Mouse (Mus musculus) heart, embryonic 15.5 days (tissue): ENCODE results near the gene Sipa1l2. TPM values are rescaled to one million over a fixed set of nuclear protein-coding genes. Genes with fewer than 3 reads are reported as not detected.

Experiments
- ATAC-seq: fragments of 200-750 bp; cut with Nextera tagmentation; replicated peaks from 2 replicates; pipeline ENCODE4 v1.8.0; 2017; ENCODE audit warnings: low read depth, moderate TSS enrichment; ENCODE audit not compliant: insufficient number of reproducible peaks, insufficient read depth, low FRiP score
- H3K27ac ChIP-seq: fragments of 300-500 bp; sonication (generic); 2 replicates; pipeline ENCODE4 v1.5.1; 2015; ENCODE audit warnings: mild to moderate bottlenecking, inconsistent platforms
- H3K27me3 ChIP-seq: fragments of 300-500 bp; sonication (generic); 2 replicates; pipeline ENCODE4 v1.6.1; 2015; ENCODE audit warnings: inconsistent platforms
- H3K36me3 ChIP-seq: fragments of 300-500 bp; sonication (generic); 2 replicates; pipeline ENCODE4 v1.6.1; 2015; ENCODE audit warnings: mild to moderate bottlenecking, inconsistent platforms
- H3K4me1 ChIP-seq: fragments of 300-500 bp; sonication (generic); replicated peaks from 2 replicates; pipeline ENCODE4 v1.6.1; 2015; ENCODE audit warnings: inconsistent platforms
- H3K4me2 ChIP-seq: fragments of 300-500 bp; sonication (generic); 2 replicates; pipeline ENCODE4 v1.6.1; 2015; ENCODE audit warnings: inconsistent platforms, mild to moderate bottlenecking, moderate library complexity
- H3K4me3 ChIP-seq: fragments of 300-500 bp; sonication (generic); 2 replicates; pipeline ENCODE4 v1.5.1; 2015; ENCODE audit warnings: mild to moderate bottlenecking, inconsistent platforms
- H3K9ac ChIP-seq: fragments of 300-500 bp; sonication (generic); 2 replicates; pipeline ENCODE4 v1.6.1; 2015; ENCODE audit warnings: mild to moderate bottlenecking, inconsistent platforms
- H3K9me3 ChIP-seq: fragments of 300-500 bp; sonication (generic); replicated peaks from 2 replicates; pipeline ENCODE4 v1.6.1; 2016; ENCODE audit warnings: inconsistent platforms
- WGBS: fragments of 180-500 bp; shearing (Covaris S2); methylation state at CpG from one replicate; pipeline ENCODE4 v1.1.7; 2015; ENCODE audit warnings: mixed read lengths; 5-methylcytosine and 5-hydroxymethylcytosine counted together
- polyA plus RNA-seq: library from polyadenylated mRNA; unstranded; fragments of >200 nt; fragmentation: Nextera tagmentation; extraction: Ambion mirVana; gene quantifications from 2 replicates; pipeline ENCODE4 v1.2.1, GENCODE M21; 2015

The Sipa1l2 gene
- polyA plus RNA-seq, 1 experiment from 2014 or later: 20.6 TPM

- 0 out of 2 replicates have a peak overlapping the region, but pooled peaks have one; percentile 5 for H3K27ac ChIP-seq
- H3K4me1 ChIP-seq: peaks cover 51% of the 10 kb centered on the region
- no peak overlapping the region for H3K4me2 ChIP-seq
- no peaks in the 10 kb centered on the region for H3K27me3 ChIP-seq
- no peak overlapping the region for H3K4me3 ChIP-seq
- H3K9me3 ChIP-seq: no peaks in the 10 kb centered on the region
- no peak overlapping the region for H3K9ac ChIP-seq
- peaks cover 32% of the 10 kb centered on the region for H3K36me3 ChIP-seq
- no peak for ATAC-seq
- WGBS: 45% methylated on average over 11 of the region's 11 CpGs
These were observed 77.2 kb downstream of the Sipa1l2 start for GRCm38 (mm10) chr8:125492416-125492815.

- peaks cover 45% of the 10 kb centered on the region for H3K4me1 ChIP-seq
- ATAC-seq: no peak
- no peak overlapping the region for H3K9ac ChIP-seq
- H3K27me3 ChIP-seq: no peaks in the 10 kb centered on the region
- no peaks in the 10 kb centered on the region for H3K9me3 ChIP-seq
- no peak overlapping the region for H3K4me2 ChIP-seq
- 36% methylated on average over 1 of the region's 1 CpGs for WGBS
- H3K27ac ChIP-seq: peak overlapping the region; percentile 8; the same call in 1 of the 2 replicates
- H3K4me3 ChIP-seq: no peak overlapping the region
- peaks cover 32% of the 10 kb centered on the region for H3K36me3 ChIP-seq
These were observed 80.9 kb downstream of the Sipa1l2 start for GRCm38 (mm10) chr8:125488747-125489146.

- Histone ChIP-seq H3K9me3 (no peaks in the 10 kb centered on the region), H3K9ac (no peak overlapping the region), H3K4me1 (peaks cover 40% of the 10 kb centered on the region), H3K4me3 (no peak overlapping the region), H3K27me3 (no peaks in the 10 kb centered on the region), H3K27ac (no peak overlapping the region), H3K36me3 (peaks cover 30% of the 10 kb centered on the region), H3K4me2 (no peak overlapping the region)
- no peak for ATAC-seq
- WGBS: 87% methylated on average over 3 of the region's 3 CpGs
These were observed 83.9 kb downstream of the Sipa1l2 start for GRCm38 (mm10) chr8:125485715-125486114.

DNA sequence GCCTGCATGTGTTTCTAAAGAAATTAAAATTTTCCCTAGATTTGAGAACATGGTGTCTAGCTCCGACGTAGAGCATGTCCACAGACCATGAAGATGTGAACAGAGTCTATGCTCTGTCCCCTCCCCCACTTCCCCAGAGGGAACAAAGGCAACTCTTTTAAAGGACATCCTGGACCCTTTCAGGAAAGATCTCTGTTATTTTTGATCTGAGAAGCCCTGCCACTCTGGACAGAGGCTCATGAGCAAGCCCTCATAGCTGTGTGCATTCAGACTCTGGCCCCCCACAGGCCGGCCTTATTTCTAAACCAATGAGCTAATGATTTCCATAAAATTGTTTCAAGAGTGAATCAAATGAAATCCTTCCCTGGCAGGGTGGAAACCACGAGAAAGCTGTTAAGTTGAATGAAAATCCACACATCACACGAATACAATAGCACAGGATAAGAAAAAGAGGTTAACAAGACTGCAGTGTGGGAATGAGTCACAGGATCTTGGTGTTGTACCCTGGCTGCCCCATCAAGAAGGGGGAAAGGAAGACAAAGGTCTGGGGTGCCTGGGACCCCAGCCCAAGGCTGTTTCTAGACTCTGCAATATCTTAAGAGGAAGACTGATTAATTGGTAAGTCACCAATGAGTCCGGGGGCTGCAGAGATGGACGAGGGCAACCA, 84.9 kb downstream of the Sipa1l2 start:
- H3K4me3 ChIP-seq: no peak overlapping the region
- H3K4me2 ChIP-seq: no peak overlapping the region
- no peaks in the 10 kb centered on the region for H3K9me3 ChIP-seq
- peak overlapping the region; percentile 43 for H3K27ac ChIP-seq
- H3K9ac ChIP-seq: no peak overlapping the region
- 50% methylated on average over 7 of the region's 7 CpGs for WGBS
- peaks cover 40% of the 10 kb centered on the region for H3K4me1 ChIP-seq
- H3K27me3 ChIP-seq: no peaks in the 10 kb centered on the region
- H3K36me3 ChIP-seq: peaks cover 32% of the 10 kb centered on the region
- ATAC-seq: no peak

GRCm38 (mm10) chr8:125482491-125483096, 87.0 kb downstream of the Sipa1l2 start:
- ATAC-seq: no peak
- no peak overlapping the region for H3K9ac ChIP-seq
- H3K27ac ChIP-seq: no peak overlapping the region
- WGBS: 81% methylated on average over 5 of the region's 5 CpGs
- H3K36me3 ChIP-seq: peaks cover 41% of the 10 kb centered on the region
- no peaks in the 10 kb centered on the region for H3K27me3 ChIP-seq
- H3K4me2 ChIP-seq: no peak overlapping the region
- H3K4me1 ChIP-seq: peaks cover 30% of the 10 kb centered on the region
- no peaks in the 10 kb centered on the region for H3K9me3 ChIP-seq
- H3K4me3 ChIP-seq: no peak overlapping the region

- ATAC-seq: no peak
- Histone ChIP-seq H3K9ac (no peak overlapping the region), H3K36me3 (peaks cover 40% of the 10 kb centered on the region)
These were observed 94.7 kb downstream of the Sipa1l2 start for GRCm38 (mm10) chr8:125474876-125475275.

DNA sequence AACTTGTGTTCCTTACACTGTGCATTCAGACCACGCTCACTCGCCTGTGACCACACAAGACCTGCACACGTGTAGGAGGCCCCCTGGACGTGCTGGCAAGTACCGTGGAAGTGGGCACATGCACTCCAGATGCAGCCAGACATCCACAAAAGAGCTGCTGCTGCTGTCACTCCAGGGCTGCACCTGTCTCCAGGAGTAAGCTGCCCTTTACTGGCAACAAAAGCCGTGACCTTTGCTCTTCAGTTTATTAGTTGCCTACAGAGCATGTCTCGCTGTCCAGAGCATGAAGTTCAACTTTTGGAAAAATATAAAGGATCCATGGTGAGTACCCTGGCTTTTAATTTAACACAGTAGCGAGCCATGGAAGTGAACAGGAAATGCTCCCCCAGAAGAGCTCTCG, 98.2 kb downstream of the Sipa1l2 start:
- 0 out of 2 replicates have a peak, but pooled peaks cover 8% of the 10 kb centered on the region for H3K4me1 ChIP-seq
- no peak overlapping the region for H3K4me3 ChIP-seq
- H3K27ac ChIP-seq: no peak overlapping the region
- no peaks in the 10 kb centered on the region for H3K27me3 ChIP-seq
- no peaks in the 10 kb centered on the region for H3K9me3 ChIP-seq
- no peak overlapping the region for H3K9ac ChIP-seq
- peaks cover 47% of the 10 kb centered on the region for H3K36me3 ChIP-seq
- no peak overlapping the region for H3K4me2 ChIP-seq
- 0 out of 2 replicates have a peak, but pooled peaks have one; percentile 12 for ATAC-seq
- 87% methylated on average over 9 of the region's 9 CpGs for WGBS

More at GRCm38 (mm10) chr8:125474876-125475275, 94.7 kb downstream of the Sipa1l2 start:
- H3K27ac ChIP-seq: peak overlapping the region; percentile 66
- no peak overlapping the region for H3K4me2 ChIP-seq
- H3K27me3 ChIP-seq: no peaks in the 10 kb centered on the region
- 55% methylated on average over 12 of the region's 12 CpGs for WGBS
- no peaks in the 10 kb centered on the region for H3K9me3 ChIP-seq
- 0 out of 2 replicates have a peak, but pooled peaks cover 8% of the 10 kb centered on the region for H3K4me1 ChIP-seq
- no peak overlapping the region for H3K4me3 ChIP-seq

DNA sequence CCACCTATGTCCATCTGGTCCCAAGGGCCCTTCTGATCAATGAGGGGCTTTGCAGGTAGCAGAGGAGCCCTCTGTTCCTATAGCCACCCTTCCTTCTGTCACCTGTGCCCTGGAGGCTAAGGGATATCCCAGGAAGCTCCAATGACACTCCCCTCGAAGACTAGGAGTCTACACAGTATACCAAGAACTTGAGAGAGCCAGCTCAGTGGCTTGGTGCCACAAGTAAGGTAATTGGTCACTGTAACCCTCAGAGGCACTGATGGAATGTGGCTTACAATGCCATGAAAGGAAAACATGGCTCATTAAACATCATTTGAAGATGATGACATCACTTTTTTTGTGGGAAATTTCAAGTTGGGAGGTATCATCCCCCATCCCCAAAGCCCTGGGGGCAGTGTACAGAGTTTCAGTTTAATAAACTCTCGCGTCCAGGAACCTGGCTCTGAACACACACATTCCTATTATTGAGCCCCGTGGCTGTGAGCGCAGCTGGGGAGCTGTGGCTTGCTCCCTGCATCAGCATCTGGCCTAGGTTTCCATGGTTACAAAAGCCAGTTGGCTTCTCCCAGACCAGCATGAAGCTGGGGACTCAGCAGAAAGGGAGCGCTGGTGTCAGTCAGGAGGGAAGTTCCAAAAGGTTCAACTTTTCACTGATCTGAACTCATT, 104.3 kb downstream of the Sipa1l2 start:
- WGBS: 70% methylated on average over 6 of the region's 6 CpGs
- Histone ChIP-seq H3K4me3 (no peak overlapping the region), H3K4me2 (no peak overlapping the region), H3K36me3 (peaks cover 32% of the 10 kb centered on the region), H3K27ac (no peak overlapping the region), H3K4me1 (peaks cover 28% of the 10 kb centered on the region), H3K9me3 (no peaks in the 10 kb centered on the region), H3K9ac (no peak overlapping the region), H3K27me3 (no peaks in the 10 kb centered on the region)
- no peak for ATAC-seq

DNA sequence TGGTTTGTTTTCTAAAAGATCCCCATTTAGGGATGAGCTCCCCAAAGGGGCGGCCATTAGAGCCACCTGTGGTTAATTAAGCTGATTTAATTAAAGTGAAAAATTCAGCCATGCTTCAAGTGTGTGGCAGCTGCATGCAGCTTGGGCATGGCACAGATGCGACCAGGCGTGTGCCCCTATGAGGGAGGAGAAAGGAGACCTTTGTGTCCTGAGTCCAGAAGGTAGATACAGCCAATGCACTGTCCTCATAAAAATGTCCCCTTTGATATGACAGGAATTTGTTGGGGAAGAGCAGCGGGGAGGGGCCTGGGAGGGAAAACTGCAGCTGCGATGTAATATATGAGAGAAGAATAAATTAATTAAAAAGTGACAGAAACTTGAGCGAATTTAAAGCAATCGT, 106.7 kb downstream of the Sipa1l2 start:
- no peak for ATAC-seq
- H3K9me3 ChIP-seq: no peaks in the 10 kb centered on the region
- no peak overlapping the region for H3K9ac ChIP-seq
- H3K4me2 ChIP-seq: no peak overlapping the region
- 81% methylated on average over 7 of the region's 7 CpGs for WGBS
- H3K36me3 ChIP-seq: peaks cover 24% of the 10 kb centered on the region
- no peaks in the 10 kb centered on the region for H3K27me3 ChIP-seq
- H3K27ac ChIP-seq: 0 out of 2 replicates have a peak overlapping the region, but pooled peaks have one; percentile 62
- peaks cover 32% of the 10 kb centered on the region for H3K4me1 ChIP-seq
- no peak overlapping the region for H3K4me3 ChIP-seq

DNA sequence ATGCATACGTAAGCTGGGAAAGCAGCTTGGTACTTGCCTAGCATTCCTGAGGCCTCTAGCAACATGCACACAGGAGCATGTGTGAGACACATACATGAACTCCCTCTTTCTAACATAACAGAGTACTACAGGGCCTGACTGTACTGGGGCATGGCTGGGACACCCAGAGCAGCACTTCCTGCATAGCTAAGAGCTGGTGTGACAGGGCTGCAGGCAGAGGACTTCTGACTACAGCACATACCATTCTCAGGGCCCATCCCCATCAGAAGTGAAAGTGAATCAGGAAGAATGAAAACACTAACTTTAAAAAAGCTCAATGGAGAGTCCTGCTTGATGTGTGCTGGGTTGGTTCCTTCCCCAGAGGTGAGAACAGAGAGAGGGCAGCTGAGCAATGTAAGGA, 108.1 kb downstream of the Sipa1l2 start:
- H3K27ac ChIP-seq: peak overlapping the region; percentile 62
- H3K4me1 ChIP-seq: peaks cover 32% of the 10 kb centered on the region
- H3K9me3 ChIP-seq: no peaks in the 10 kb centered on the region
- H3K9ac ChIP-seq: 0 out of 2 replicates have a peak overlapping the region, but pooled peaks have one; percentile 1
- WGBS: 87% methylated on average over 1 of the region's 1 CpGs
- H3K4me2 ChIP-seq: no peak overlapping the region
- 0 out of 2 replicates have a peak, but pooled peaks have one; percentile 30 for ATAC-seq
- H3K27me3 ChIP-seq: no peaks in the 10 kb centered on the region
- H3K36me3 ChIP-seq: peaks cover 15% of the 10 kb centered on the region
- no peak overlapping the region for H3K4me3 ChIP-seq

- ATAC-seq: no peak
- 37% methylated on average over 6 of the region's 6 CpGs for WGBS
- Histone ChIP-seq H3K4me2 (no peak overlapping the region), H3K36me3 (peaks cover 14% of the 10 kb centered on the region), H3K9me3 (no peaks in the 10 kb centered on the region), H3K4me1 (peaks cover 32% of the 10 kb centered on the region), H3K27me3 (no peaks in the 10 kb centered on the region), H3K27ac (peak overlapping the region; percentile 5; the same call in 1 of the 2 replicates), H3K9ac (no peak overlapping the region), H3K4me3 (no peak overlapping the region)
These were observed 109.0 kb downstream of the Sipa1l2 start for GRCm38 (mm10) chr8:125460602-125461001.
